Mouse (Mus musculus) liver, embryonic 14.5 days (tissue): ENCODE measurements at regions not wholly inside any gene's neighbourhood (a gene's known extent, or its start where the extent isn't known, plus 50 kb on each side); places are given as distances from the start of the nearest gene placed in this dataset.

Experiments
- CTCF ChIP-seq: IDR thresholded peaks from 2 replicates; pipeline ENCODE4 v1.5.1; 2016; ENCODE audit warnings: antibody characterized with exemption, low read depth, control low read depth
- EP300 ChIP-seq: IDR thresholded peaks from 2 replicates; pipeline ENCODE4 v1.6.1; 2016; ENCODE audit warnings: antibody characterized with exemption, low read depth

DNA sequence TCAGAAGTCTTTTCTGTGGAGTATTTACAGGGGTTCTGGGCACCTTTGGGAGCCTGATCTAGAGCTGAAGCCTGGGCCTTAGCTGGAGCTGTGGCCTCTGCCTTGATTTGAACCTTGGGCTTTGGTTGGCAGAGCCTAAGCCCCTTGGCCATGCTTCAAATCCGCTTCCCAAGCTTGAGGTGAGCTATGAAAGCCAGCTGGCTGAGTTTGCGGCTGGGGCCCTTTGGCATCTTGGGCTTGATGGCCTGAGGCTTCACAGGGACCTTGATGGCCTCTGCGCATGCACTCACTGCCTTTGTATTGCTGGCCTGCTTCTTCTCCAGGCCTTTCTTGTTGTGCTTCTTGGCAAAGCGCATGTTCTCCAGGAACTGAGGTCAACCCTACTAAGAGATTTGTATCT is 384.5 kb upstream of the Fam241a start:
- TF ChIP-seq CTCF (no peak), EP300 (no peak)
